Mouse (Mus musculus) cerebellum, adult 11 months (tissue): Measurements from ENCODE around the gene Trmt11.
"Not testable (repeated sequence)": the region's sequence is repeated elsewhere in the genome, so short reads cannot be mapped to it uniquely, and the experiment has no call there.

Experiments
- DNase-seq: peaks from one replicate; pipeline ENCODE4 v3.0.0; 2022

Trmt11 gene

DNA sequence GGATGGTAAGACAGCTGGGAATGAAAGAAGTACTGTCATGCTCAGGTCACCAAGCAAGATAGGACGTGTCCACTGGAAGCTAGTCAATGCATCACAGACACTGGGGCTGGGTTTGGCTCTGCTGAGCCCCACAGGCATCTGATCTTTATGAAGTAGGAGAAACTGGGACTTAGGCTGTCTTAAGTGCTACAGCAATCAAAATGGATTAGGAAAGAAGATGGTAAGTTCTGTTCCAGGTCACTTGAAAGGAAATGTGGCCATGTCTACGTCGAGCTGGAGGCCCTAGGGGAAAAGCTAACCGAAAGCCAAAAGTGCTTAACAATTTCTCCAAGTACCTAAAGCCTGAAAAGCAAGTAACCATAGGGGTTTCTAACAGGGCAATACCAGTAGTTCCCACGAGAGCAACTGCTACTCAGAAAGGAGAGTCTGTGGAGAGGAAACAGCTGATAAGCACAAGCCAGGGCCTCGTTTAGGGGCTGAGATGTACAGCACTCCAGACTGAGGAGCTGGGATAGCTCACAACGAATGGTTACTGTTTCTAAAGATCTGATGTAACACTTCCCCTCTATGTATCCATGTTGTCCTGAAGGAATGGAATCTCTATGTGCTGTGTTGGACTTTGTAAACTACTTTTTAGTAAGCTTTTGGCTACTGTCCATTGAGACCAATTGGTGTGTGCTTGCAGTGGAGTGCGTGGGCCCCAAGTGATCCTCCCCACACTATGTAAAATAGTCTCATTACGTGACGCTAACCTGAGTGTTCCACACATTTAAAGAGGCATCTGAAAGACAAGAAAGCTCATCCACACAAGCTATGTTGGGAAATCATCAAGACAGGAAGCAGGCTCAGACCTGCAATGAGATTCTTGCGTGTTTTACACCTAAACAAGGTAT lies 44.6 kb downstream of the Trmt11 start:
- DNase-seq: no peak

DNA sequence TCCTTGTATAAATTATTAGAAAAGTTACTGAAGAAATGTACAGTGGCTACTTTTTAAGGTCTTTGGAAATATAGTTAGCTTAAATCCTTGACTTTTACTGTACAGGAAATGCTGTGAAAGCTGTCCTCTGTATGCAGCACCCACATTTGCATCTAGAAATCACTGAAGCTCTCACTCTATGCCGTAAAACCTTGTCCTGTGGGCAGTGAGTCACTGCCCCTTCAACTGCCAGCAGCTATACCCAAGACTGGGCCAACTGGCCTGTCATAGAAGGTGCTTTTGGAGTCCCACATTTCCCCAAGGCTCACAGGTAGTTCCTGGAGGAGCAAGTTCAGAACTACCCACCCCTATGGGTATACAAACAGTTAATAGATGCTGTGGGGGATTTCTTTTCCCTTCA lies 48.2 kb downstream of the Trmt11 start:
- no peak for DNase-seq

DNA sequence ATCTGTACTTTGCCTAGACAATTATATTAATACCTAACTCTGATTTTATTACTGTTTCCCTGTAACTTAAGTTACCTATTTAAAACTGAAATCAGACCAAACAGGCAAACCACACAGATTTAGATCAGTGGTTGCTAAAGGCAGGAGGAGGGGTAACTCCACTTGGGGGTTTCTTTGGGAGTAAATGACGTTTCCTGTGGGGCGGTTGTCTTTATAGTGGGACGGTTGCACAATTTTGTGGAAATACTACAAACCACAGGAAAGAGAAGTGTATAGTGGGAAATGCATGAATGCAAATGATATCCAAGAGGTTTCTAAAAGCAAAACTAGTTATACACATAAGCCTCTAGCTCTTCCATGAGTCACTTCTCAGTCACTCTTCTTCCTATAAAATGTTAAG lies 50.6 kb downstream of the Trmt11 start:
- no peak for DNase-seq

DNA sequence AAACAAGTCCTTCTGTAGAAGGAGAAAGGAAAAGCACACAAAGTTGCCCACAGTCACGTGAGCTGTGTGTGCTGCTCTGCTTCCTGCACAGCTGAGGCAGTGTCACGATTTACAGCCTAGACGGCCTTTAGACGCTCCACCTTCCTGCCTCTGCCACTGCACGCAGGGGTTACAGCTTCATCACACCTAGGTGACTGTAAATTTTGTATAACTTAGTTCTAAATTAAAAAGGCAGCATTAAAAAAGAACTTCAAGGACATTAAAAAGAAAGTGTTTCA lies 62.1 kb downstream of the Trmt11 start:
- no peak for DNase-seq

DNA sequence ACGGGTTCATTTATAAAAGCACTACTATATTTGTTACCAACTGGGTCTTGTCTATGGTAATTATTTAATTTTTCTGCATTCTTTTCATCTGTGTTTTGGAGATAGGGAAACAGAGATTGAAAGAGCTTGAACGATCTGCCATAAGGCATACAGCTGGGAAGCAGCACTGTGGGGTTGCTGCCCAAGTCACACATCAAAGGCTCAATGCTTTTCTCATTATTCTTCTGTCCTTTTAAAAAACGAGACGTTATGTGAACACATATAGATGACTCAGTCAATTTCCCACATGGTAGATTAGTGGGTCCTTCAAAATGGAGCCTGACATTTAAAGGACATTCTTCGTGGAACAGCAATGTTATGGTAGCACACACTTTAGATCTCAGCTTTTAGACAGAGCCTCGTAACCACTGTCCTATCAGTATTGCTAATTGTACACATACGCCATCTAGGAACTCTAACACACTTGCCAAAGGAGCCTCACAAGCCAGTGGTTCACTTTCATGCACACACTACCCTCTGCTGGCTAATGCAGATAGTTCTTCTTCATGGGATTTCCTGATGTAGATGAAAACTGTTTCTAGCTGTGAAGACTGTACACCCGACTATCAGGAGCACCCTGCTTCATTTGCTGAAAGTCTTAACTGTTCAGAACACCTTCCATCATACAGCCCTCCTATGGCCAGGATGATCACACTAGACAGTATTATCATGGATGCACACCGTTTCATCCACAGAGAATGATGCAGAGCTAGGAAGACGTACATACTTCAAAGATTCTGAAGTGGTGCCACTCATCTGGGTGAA lies 62.6 kb downstream of the Trmt11 start:
- no peak for DNase-seq

DNA sequence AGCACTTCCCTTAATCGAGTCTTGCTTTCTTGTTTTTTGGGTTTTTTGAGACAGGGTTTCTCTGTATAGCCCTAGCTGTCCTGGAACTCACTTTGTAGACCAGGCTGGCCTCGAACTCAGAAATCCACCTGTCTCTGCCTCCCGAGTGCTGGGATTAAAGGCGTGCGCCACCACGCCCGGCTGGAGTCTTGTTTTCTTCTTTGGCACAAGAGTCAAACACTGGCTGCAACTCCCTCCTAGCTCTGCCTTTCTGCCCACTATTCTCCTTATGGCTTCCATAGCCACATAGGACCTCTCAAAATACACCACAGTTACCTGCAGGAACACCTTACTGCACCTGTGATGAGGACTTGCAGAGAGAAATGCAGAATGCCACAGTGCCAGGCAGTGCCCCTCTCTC lies 64.6 kb downstream of the Trmt11 start:
- DNase-seq: not testable (repeated sequence)

DNA sequence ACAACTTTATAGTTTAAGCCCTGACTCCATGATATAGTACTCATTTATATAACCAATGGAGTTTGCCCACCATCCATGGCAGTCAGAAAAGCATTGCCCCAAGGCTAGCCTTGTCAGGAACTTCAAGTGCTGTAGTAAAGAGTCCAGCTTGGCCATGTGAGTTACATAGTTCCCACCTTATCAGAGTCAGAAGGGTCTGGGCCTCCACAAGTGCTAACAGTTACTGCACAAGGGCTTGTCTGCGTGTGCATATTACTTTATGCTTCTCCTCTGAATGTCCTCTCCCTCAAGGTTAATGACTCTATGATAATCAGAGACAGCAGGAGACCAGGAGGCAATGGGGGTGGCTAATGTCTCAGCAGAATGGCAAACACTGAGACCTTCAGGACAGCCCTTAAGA lies 73.4 kb downstream of the Trmt11 start:
- DNase-seq: no peak

DNA sequence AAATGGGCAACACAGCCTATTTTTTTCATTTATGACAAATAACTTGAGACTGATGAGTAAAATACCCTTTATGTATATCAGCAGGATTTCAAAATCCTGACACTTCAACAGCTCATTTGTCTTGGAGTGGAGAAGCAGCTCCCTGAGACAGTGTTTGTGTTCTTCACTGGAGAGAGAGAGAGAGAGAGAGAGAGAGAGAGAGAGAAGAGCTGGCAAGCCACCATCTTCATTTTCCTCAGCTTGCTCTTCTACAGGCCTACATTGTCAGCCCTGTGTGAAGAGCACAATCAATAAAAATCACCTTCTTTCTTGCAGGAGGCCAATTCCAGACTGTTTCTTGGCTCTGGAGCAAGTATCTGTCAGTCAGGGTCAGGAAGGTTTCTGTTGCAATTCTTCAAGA lies 78.8 kb downstream of the Trmt11 start:
- DNase-seq: no peak

DNA sequence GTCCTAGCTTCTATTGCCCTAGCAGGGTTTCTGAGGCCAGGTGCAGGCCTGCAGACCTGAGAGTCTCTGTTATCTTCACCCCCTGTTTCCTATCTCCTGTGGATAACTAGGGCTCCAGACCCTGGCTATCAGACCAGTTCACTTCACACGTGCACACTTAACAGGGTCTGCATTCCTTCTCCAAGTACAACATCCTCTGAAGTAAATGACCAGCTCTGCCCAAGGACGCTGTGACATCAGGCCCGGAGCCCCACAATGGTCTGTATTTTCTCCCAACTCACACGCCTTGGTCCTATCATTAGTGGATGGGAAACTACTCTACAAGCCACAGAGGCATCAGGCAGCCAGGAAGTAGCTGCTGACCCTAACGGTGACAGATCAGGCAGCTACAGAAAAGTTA lies 81.4 kb downstream of the Trmt11 start:
- DNase-seq: no peak

DNA sequence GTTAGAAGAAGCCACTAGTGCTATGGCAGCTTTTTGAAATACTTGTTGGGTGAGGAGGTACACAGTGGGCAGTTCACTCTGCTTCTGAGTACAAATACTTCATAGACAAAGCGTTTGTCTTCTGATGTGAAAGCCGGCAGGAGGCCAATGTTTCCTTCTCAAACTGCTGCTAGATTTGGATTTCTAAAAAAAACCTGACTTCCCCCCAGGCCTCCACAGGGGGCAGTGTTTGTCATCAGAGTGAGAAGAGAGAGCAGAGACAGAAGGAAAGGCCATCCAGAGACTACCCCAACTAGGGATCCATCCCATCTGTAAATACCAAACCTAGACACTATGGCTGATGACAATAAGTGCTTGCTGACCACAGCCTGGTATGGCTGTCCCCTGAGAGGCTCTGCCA lies 83.3 kb downstream of the Trmt11 start:
- DNase-seq: no peak

DNA sequence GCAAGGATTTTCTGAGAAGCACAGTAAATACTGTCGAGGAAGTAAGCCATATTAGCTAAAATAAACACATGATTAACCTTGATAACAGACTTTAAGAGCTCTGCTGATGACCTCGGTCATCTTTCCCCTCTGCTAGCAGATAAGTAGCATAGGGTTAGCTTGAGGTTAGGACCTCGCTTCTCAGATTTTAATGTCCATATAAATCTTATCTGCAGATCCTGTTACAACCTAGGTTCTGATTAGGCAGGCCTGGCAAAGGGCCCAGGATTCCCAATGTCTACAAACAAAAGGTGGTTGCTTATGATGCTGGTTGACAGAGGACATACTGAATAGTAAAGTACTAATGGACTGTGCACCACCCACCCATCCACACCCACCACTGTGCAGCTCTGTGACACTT lies 83.8 kb downstream of the Trmt11 start:
- DNase-seq: no peak

DNA sequence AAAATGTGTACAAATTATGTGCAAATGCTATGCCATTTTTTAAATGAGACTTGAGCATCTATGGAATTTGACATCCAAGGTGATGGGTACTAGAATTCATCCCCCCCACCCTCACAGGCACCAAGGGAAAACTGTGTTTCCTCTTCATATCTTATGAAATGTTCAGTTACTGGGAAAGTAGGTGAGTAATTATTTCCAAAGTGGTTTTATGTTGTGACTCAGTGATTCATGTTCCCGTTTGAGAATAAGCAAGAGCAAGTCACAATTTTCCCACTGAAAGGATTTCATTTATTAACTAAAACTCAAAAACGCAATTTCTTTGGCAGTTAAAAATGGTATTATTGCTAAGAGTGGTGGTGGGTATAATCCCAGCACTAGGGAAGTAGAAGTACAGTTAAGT lies 95.8 kb downstream of the Trmt11 start:
- no peak for DNase-seq

DNA sequence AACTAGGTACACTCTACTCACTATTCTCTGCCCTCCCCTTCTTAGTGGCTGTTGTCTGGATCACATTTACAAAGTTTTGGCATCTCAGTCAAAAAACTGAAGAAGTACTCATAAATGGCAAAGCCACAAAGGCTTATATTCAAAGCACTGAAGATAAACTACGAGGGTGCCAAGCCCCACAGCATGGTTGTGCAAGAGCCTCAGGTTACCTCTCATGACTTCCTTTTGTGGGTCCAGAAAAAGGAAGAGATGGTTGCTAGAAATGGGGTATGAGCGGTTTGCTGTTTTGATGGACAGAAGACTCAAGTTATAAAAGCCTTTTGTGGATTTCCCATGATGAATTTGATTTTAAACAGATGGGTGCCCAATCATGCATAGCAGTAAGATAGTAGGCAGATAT lies 97.4 kb downstream of the Trmt11 start:
- DNase-seq: no peak

DNA sequence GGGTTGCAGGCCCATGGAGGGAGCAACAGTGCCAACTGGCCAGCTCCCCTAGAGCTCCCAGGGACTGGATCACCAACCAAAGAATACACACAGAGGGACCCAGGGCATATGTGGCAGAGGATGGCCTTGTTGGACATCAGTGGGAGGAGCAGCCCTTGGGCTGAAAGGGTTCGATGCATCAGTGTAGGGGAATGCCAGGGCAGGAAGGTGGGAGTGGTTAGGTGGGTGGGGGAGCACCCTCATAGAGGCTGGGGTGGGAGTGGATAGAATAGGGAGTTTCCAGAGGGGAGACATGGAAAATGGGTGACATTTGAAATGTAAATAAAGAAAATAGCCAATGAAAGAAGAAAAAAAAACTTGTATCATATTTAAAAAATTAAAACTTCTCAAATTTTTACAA lies 97.8 kb downstream of the Trmt11 start:
- no peak for DNase-seq

DNA sequence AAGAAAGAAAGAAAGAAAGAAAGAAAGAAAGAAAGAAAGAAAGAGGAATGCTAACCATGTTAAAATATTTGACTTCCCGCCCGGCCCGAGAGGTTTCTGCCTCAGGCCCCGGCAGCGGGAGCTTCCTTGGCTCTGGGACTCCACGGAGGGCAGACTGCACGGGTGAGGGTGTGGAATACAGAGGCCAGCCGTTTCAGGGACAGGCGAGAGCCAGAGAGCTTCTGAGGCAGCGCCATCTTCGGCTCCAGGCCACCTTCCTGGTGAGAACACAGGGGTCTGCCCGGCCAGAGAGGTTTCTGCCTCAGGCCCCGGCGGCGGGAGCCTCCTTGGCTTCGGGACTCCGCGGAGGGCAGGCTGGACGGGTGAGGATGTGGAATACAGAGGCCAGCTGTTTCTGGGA lies 102.3 kb downstream of the Trmt11 start:
- DNase-seq: not testable (repeated sequence)
